Mouse (Mus musculus): ENCODE measurements around the gene Kif6.

Gene Kif6

DNA sequence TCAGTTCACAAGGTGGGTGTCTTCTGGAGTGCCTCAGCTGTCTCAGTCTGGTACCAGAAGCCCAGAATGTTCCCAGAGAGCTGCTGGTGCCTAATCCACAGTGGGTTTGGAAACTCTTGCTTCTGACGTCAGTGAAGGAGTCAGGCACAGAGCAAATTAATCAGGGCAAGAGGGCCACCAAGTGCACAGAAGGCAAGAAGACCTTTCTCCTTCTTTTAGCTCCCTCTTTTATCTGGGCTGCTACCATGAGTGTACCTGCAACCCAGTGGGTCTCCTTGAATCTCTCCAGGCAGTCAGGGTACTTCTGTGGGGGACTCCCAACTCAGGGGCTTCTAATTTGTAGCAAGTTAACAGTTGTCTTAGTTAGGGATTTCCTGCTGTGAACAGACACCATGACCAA is 178.0 kb downstream of the Kif6 start:
- DNase-seq, result no peak

DNA sequence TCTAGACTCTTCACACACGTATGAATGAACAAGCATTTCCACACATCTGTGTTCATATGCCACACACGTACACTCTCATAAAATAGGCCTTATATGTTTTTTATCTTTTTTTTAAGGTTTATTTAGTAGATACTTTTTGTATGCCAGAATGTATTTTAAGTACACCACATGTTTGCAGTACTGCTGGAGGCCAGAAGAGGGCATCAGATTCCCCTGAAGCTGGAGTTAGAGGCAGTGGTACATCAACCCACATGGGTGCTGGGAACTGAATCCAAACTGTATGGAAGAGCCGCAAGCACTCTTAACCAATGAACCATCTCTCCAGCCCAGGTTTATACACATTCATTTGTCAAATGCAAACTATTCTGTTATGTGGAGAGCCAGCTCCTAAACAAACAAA is 179.0 kb downstream of the Kif6 start:
- DNase-seq, result no peak

DNA sequence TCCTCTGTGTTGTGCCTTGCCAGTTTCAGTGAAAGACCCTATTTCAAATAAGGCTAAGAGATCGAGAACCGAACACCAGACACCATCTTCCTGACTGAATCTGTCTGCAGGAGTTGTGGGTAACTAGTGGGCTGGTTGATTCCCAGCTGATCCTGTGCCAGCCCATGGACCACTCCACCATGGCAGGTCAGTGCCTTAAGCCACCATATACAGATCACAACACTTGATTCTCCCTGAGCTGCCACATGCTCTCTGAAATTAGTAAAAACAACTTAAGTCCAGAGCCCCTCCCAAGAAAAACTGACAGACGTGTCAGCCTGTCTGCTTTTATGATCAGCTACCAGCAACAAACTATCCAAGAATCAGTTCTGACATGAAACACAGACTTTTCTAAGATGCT is 180.3 kb downstream of the Kif6 start:
- DNase-seq, result no peak

DNA sequence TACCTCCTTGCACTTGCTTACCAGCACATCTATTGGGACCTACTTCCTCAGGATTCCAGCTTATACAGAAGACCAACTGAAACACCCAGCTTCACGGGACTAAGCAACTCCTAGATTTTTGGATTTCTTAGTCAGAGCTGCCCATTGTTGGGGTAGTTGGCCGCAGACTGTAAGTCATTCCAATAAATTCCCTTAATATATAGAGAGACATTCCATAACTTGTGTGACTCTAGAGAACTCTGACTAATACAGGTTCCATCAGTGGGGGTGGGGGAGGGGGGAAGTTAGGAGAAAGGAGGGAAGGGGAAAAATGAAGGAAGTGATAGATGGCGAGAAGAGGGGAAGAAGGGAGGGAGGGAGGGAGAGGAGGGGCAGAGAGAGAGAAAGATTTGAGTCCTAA is 181.2 kb downstream of the Kif6 start:
- no peak for DNase-seq

DNA sequence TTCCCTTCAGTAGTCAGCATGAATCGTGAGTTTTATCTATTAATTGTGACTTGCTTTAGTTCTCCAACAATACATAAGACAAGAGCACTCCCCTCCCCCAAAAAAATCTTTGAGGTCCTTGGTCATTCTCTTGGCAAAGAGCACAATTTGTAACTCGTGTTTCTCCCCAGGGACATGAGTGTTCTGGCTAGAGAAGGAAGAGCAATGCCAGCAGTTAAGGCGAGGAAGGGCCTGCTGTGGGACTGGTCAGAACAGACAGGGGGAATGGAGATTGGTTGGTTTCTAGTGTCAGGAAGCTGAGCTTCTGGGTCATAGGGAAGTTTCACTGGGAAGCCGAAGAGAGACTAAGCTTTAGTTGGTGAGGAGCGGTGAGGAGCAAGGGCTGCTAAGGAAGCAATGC is 184.2 kb downstream of the Kif6 start:
- DNase-seq, result no peak

DNA sequence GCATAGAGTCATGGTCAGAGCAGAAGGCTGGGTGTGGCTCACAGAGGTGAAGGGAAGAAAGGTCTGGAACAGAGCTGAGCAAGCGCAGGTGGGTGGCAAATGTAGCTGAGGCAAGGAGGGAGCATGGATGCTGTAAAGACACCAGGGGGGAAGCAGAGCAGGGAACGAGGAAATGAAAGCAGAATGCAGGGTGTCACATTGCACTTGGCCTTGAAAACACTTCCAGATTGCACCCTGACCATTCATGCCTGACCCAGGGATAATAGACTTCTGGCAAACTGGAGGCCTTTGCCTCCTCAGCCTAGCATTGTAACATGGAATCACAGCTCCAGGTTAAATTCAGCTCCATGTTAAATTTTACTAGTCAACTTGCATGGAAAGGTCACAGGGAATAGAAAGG is 185.2 kb downstream of the Kif6 start:
- no peak for DNase-seq

DNA sequence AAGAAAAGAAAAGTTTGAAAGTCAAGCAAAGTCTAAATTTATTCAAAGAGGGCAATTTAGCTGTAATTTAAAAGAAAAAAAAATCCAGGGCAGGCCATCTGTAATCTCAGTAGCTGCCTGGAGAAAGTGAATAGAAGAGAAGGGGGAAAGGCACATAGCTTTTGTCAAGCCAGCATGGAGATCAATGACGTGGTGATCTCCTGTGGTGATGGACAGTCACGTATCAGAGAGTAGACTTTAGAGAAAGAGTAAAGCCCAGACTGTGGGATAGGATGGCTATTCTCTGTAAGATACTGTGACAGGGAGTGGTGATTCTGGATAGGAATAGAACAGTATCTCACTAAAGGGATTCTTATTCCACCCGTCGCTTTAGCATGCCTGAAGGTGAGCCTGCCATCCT is 192.5 kb downstream of the Kif6 start:
- no peak for DNase-seq

DNA sequence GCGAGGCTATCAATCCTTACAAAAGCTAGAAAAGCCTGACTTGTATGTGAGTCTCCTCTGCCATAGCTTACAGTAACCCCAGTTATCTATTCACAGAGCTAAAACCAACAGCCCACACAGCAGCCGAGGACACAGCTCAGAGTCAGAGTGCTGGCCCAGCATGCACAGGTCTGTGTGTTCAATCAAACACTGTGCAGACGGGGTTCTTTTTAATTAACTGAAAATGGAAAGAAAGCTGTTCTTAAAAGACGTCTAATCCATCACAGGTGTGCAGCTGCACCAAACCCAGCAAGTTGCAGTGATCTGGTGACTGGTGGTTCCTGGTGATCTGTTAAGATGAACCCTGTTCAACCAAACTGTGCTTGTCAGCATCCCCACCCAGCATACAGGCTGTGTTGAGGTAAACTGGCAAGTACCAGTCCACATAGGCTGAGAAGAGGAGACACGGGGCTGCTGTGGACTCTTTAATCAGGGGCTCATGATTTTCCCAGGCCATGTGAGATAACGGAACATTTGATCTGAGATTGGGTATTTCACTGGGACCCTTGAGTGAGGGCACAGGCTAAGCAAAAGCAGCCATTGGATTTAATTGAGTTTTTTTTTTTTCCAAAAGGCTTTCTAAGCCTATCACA is 193.9 kb downstream of the Kif6 start:
- DNase-seq, result no peak

DNA sequence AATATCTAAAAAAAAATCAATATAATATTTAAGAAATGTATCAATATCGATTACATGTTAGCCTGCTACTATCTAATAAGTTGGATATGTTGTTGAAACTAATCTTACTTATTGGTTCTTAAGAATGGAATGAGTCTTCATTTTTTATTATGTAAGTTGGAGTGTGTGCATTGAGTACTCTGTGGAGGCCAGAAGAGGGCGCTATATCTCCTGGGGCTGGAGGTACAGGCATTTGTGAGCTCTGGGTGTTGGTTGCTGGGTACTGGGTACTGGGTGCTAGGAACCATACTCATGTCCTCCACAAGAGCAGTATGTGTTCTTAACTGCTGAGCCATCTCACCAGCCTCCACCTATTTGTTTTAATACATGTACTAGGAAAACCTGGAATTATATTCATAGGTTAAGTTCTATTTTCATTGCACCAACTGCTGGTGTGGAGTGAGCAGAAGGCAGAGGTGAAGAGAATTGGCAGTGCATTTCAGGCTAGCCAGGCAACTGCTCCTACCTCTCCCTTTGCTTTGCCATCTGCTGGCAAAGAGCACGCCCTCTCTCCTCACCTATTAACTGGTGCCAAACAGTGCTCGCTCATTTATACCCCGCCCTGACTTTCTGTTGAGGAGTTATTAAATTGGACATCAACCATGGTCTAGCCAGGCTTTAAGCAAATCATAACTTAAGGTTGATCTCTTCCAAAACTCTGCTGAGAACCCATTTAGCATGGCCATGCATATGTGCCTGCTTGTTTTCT is 199.1 kb downstream of the Kif6 start:
- DNase-seq, result no peak

DNA sequence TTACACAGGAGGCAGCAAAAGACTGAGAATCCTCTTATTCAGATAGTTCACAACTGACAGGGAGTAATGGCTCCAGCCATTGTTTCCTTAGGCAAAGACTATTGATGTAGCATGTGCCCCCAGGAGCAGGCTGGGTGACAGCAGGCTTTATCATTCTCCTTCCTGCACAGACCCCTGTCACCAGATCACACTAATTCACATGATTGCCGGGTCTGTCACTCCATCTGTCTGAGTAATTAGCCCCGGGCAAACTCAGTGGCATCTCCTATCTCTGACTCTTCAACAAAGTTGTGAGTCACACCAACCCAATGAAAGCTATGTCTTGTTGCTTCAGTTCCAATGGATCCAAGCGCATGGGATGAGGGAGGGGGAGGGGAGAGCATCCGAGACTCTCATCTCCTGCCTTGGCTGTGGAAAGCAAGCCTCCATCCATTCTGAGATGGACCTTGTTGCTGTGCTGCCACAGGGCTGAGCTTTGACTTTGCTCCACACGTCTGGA is 201.2 kb downstream of the Kif6 start:
- DNase-seq, result no peak

DNA sequence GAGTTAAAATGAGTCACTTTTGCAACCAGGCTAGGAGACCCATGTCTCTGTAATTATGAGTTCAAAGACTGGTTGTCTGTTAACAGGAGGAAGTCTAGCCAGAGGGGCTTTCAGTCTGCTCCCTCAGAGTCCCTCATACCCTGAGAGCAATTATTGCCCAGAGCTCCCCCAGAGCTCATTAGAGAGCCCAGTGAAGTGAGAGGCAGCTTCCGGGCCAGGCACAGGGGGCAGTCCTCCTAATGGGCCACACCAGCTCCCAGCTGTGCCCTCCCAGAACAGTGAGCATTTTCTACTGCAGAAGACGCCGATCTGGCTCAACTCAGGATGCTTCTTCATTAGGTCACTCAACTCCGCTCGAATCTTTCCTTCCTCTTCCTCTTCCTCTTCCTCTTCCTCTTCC is 201.8 kb downstream of the Kif6 start:
- DNase-seq, result no peak

DNA sequence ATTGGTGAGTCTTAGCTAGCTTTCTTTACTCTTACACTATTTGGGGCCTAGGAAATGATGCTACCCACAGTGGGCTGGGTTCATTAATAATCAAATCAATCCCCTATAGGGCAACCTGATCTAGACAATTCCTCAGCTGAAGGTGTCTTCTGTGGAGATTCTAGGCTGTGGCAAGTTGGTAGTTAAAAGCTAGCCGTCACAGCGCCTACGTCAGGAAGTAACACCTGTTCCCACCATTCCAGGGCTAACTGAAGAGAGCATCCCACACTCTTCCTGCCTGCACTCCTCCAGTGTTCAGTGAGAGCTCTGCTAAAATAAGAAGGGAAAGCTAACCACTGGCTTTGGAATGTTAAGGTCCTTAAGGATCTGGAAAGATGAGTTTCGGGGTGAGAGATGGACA is 205.3 kb downstream of the Kif6 start:
- DNase-seq, result no peak

DNA sequence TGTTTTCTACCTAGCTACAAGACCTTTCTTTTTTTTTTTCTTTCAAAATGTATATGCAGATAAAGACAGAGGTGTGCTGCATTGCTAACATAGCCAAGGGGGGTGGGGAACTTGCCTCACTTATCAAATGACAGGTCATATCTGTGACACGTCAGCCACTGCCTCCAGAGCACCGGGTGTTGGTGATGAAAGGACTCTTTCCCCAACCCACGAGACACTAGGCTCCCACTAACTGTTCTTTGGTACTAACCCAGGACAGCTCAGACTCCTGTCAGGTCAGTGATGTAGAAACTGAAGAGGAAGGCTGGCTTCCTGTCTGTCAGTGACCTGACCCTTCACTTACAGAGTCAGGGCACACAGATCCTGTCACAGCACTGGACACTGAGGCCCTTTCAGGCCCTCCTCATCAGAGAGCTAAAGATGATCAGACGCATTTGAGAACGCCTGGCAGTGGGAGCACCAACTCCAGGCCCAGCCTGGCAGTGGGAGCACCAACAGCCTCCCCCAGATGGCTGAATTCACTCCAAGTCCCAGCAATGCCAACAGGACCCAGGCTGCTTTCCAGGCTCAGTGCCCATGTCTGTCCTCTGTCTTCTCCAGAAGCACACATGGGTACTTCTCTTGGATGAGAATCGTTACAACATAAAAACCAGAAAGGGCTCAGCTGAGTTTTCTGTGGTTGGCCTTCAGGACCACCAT is 209.4 kb downstream of the Kif6 start:
- no peak for DNase-seq

DNA sequence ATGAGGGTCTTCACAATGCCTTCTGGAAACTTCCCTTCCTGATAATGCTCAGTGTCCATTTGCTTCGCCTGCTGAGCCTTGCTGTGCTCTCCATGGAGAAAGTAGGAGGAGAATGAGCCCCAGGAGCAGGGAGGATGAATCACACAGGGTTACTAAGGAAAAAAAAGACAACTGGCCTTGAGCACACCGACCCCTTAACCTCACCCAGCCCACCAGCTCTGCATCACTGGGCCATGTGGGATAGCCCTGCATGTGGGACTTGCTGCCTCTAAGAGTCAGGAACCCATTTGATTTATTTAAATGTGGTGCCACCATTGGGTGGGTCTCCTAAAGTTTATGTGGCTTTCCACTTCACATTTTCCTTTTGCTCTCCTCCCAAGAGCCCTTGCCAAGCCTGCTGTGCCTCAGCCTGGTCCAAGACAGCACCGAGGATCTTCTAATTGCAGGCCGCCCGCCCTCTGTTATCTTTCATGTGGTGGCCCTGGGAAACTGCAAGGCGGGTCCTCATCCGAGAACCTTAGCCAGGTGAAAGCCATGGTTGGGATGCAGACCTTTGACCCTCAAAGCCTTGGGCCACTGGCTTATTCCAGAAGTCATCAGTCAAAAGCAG is 210.0 kb downstream of the Kif6 start:
- no peak for DNase-seq

DNA sequence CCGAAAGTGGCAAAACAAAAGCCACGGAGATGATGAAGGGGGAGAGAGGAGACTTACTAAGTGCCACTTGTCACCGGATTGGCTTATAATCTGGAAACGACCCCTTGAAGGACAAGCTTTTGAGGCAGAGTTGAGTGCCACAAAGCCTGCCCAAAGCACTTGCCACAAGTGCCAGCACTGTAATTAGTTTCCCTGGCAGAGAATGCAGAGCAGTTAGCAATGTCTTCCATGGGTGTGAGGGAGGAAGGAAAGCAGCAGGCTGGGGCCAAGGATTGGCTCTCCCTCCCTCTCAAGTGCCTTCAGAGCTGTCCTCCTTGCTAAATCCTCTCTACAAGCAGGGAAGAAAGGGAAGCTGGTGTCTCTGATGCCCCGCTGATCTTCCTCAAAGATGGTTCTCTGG is 210.9 kb downstream of the Kif6 start:
- DNase-seq, result no peak

DNA sequence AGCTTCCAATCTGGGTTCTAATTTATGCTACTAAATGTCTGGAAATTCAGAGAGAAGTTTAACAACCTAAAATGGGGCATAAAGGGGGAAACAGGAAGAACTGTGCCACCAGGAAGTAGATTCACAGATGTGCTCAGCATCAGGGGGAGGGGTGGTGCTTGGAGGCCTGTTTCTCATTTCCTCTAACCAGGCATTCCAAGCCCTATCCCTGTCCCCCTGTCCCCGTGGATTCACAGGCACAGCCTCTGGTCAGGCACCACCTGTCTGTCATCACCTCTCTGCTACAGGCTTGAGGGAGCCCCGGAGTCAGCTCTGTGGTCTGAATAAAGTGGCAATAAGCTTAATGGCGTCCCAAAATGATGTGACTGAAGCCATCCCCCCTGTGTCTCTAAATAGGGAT is 216.8 kb downstream of the Kif6 start:
- no peak for DNase-seq

DNA sequence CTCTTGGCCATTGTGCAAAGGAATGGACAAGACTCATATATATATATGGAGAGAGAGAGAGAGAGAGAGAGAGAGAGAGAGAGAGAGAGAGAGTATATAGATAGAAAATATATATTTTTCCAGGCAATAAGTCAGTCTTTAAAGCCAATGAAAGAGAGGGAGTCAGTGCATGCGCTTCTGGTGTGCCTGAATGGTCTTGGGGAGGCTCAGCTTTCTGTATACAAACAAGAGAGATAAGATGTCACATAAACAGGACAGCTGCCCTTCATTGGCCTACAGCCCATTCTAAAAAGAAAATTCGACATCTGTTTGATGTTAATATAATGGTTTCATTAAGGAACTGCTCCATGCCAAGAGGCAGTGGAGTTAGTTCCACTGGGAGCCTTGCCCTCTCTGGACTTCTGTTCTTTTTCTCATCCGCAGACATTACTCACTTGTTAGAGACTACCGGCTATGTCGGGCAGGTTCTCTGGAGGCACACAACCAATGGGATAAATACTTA is 219.2 kb downstream of the Kif6 start:
- no peak for DNase-seq

DNA sequence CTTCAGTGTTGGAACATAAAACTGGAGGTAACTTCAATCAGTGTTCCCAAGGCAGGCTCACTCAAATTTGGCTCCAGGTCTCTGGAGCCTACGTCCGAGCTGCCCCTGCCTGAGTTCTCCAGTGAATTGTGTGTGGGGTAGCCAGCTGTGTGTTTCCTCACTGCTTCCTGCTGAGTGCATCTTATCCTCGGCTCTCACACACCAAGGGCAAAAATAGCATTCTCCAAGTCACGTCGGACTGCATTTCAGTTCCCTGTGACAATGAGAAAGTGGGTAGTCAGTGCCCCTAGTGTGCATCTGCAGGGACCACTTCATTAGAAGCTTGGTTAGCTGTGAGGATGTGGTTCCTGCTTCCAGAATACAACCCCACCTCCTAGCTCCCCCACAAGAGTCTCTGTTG is 222.5 kb downstream of the Kif6 start:
- DNase-seq, result no peak

DNA sequence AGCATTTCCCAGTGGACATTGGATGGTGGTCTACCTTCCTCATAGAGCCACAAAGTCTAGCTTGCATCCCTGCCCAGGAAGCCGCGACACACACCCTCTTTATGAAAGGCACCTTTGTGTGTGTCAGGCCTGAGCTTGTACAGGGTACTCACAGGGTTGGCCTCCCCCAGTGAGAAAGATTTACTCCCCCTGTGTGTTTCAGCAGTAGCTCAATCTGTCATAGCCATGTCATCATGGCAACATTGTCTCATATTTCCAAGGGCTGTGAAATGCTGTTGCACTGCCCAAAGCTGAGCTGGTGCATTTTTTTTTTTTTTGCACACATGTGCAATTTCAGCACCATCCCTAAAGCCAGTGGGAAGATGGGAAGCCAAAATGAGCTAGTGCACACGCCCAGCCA is 224.3 kb downstream of the Kif6 start:
- no peak for DNase-seq

DNA sequence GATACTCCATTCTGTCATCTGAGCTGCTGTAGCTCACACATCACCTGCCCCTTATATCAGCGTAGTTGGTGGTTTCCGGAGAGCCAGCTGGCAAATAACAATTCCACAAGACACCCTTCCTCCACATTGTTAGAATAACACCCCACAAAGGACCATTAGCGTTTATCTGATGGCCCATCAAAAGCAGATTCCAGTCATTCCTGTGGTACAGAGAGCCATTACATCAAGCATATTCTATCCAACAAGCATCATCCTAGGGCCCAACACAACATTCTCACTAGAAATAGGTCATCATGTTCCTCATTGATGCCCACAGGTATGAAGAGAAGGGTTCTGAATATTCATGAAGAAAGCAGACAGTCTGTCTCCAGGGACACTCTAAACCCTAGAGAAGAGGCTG is 236.3 kb downstream of the Kif6 start:
- no peak for DNase-seq

DNA sequence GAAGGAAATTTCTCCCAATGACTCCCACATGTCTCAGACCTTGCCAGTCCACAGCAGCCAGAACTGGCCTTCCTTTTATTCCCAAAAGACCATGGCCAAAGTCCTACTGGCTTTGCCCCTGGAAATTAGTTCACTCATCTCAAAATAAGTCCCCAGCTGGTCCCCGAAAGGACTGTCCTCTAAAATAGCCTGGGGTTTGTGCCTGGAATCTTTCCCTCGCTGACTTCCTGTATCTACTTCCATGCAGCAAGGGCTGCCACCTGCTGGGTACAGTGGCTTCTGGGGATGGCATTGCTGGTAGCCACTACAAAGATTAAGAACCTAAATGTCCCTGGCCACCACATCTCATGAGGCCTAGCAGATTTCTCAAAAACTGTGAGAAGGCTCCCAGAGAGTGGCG is 237.2 kb downstream of the Kif6 start:
- no peak for DNase-seq

DNA sequence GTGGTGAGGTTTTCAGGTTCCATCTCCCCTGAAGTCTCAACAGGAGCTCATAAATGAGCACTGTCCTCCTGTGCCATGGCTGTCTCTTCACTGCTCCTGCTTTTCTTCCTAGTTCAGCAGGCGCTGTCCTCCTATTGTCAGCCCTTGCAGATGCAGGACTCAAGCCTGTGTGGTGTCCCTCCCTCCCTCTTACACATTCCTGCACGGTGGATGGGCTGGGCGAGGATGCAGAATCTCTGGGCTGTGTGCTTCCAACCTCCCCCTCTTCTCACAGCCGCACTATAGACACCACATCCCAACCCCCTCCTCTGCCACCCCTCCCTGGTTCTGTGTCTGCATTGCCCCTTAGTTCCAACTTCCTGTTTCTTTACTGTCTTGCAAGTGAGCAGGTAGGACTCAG is 240.8 kb downstream of the Kif6 start:
- DNase-seq, result no peak

DNA sequence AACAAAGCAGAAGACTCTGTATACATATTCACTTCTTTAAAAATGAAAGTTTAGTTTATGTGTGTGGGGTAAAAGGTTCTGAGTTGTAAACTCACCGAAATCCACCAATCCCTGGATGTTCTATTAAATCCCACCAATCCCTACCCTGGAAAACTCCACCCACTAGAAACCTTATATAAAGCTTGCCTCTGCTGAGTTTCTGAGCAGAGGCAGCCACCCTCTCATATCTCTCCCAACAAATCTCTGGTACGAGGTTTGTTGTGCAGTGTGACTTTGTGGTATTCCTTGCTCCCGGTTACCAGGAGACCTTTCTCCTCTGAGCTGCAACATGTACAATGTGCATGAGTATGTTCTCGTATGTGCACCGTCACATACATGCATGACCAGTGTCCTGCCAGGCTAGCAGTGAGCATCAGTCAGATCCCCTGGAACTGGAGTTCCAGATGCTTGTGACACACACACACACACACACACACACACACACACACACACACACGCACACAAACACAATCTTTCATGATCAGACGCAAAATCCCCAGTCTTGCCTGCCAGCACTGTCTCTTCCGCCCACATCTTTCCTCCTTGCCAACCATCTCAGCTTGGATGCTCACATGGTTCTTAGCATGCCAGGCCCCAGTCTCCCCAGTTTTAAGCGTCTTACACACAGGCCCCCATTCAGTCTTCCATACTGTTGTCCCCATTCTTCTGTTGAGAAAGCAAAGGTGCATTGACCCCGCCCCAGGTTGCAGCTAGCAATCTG is 245.3 kb downstream of the Kif6 start:
- no peak for DNase-seq

Measured in liver (tissue).